Mouse (Mus musculus) midbrain, embryonic 15.5 days (tissue): Measurements from ENCODE around the gene Hunk. TPM values are rescaled to one million over a fixed set of nuclear protein-coding genes. Genes with fewer than 3 reads are reported as not detected.

Experiments
- ATAC-seq: fragments of 200-750 bp; cut with Nextera tagmentation; replicated peaks from 2 replicates; pipeline ENCODE4 v1.8.0; 2017; ENCODE audit warnings: moderate TSS enrichment
- H3K27ac ChIP-seq: fragments of 300-500 bp; sonication (generic); 2 replicates; pipeline ENCODE4 v1.5.1; 2015; ENCODE audit warnings: mild to moderate bottlenecking, inconsistent platforms
- H3K27me3 ChIP-seq: fragments of 300-500 bp; sonication (generic); replicated peaks from 2 replicates; pipeline ENCODE4 v1.6.1; 2015; ENCODE audit warnings: inconsistent platforms
- H3K36me3 ChIP-seq: fragments of 300-500 bp; sonication (generic); replicated peaks from 2 replicates; pipeline ENCODE4 v1.6.1; 2015; ENCODE audit warnings: inconsistent platforms
- H3K4me1 ChIP-seq: fragments of 300-500 bp; sonication (generic); 2 replicates; pipeline ENCODE4 v1.6.1; 2015; ENCODE audit warnings: inconsistent platforms
- H3K4me2 ChIP-seq: fragments of 300-500 bp; sonication (generic); 2 replicates; pipeline ENCODE4 v1.6.1; 2015; ENCODE audit warnings: inconsistent platforms, mild to moderate bottlenecking, moderate library complexity
- H3K4me3 ChIP-seq: fragments of 300-500 bp; sonication (generic); 2 replicates; pipeline ENCODE4 v1.5.1; 2015; ENCODE audit warnings: mild to moderate bottlenecking, inconsistent platforms
- H3K9ac ChIP-seq: fragments of 300-500 bp; sonication (generic); 2 replicates; pipeline ENCODE4 v1.6.1; 2015; ENCODE audit warnings: mild to moderate bottlenecking, inconsistent platforms
- H3K9me3 ChIP-seq: fragments of 300-500 bp; sonication (generic); 2 replicates; pipeline ENCODE4 v1.6.1; 2016; ENCODE audit warnings: inconsistent platforms
- WGBS: fragments of 180-500 bp; shearing (Covaris S2); methylation state at CpG from one replicate; pipeline ENCODE4 v1.1.7; 2015; ENCODE audit warnings: mixed read lengths; 5-methylcytosine and 5-hydroxymethylcytosine counted together
- polyA plus RNA-seq: library from polyadenylated mRNA; unstranded; fragments of >200 nt; fragmentation: Nextera tagmentation; extraction: Ambion mirVana; gene quantifications from 2 replicates; pipeline ENCODE4 v1.2.1, GENCODE M21; 2015

Gene Hunk
- polyA plus RNA-seq, 1 experiment from 2014 or later, result 7.3 TPM

- H3K4me1 ChIP-seq, result peaks cover 14% of the 10 kb centered on the region
- H3K36me3 ChIP-seq, result peaks cover 14% of the 10 kb centered on the region
- H3K4me2 ChIP-seq, result no peak overlapping the region
- H3K9me3 ChIP-seq, result no peaks in the 10 kb centered on the region
- no peaks in the 10 kb centered on the region for H3K27me3 ChIP-seq
- 33% methylated on average over 5 of the region's 5 CpGs for WGBS
- no peak overlapping the region for H3K4me3 ChIP-seq
- ATAC-seq, result peak; percentile 59; the same call in 1 of the 2 replicates
- peak overlapping the region; percentile 42 for H3K27ac ChIP-seq
- H3K9ac ChIP-seq, result no peak overlapping the region
Measured at GRCm38 (mm10) chr16:90491898-90492499, 106.2 kb downstream of the Hunk start.

DNA sequence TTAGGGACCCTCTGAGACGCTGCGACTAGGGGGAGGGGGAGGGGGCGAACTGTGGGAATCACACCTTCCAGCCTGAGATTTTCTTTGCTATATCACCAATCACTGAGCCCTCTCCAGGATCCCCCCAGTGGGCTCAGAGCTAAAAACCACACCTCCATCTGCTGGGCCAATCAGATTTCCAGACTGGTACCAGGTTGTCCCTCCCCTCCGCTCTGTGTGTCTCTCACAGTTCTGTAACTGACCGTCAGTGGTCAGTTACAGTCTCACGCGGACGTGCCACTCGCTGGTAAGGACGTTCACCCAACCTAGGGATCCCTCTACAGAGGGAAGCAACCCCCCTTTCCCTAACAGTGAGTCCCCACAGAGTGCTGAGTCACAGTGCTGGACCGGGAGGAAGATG, 111.1 kb downstream of the Hunk start:
- Histone ChIP-seq H3K4me2 (no peak overlapping the region), H3K36me3 (0 out of 2 replicates have a peak, but pooled peaks cover 10% of the 10 kb centered on the region), H3K27ac (no peak overlapping the region), H3K27me3 (no peaks in the 10 kb centered on the region), H3K9ac (no peak overlapping the region), H3K4me1 (peaks cover 6% of the 10 kb centered on the region), H3K4me3 (no peak overlapping the region), H3K9me3 (no peaks in the 10 kb centered on the region)
- 0 out of 2 replicates have a peak, but pooled peaks have one; percentile 40 for ATAC-seq
- WGBS, result 35% methylated on average over 11 of the region's 11 CpGs

GRCm38 (mm10) chr16:90497749-90498464, 112.1 kb downstream of the Hunk start:
- Histone ChIP-seq H3K36me3 (0 out of 2 replicates have a peak, but pooled peaks cover 10% of the 10 kb centered on the region), H3K4me3 (no peak overlapping the region), H3K4me1 (no peaks in the 10 kb centered on the region), H3K27ac (no peak overlapping the region), H3K4me2 (no peak overlapping the region), H3K9me3 (no peaks in the 10 kb centered on the region), H3K9ac (no peak overlapping the region), H3K27me3 (no peaks in the 10 kb centered on the region)
- no peak for ATAC-seq
- 83% methylated on average over 16 of the region's 16 CpGs for WGBS

DNA sequence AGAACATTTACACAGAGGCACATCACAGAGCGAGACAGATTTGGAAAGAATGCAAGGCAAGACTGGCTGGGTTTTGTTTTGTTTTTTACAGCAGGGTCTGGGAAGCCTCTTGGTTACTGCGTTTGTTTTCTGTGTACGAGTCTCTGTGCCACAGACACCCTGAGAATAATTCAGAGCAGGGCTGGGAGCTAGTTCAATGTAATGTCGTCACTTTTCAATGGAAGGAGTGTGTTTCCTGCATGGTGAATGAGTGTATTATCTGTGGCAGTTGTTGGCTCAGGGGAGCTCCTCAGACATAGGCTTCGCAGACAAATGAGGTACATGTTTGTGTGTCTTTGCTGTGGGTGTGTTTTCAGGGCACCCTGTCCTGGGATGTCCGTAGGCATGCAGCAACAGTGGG, 115.0 kb downstream of the Hunk start:
- H3K9me3 ChIP-seq, result no peaks in the 10 kb centered on the region
- WGBS, result 58% methylated on average over 6 of the region's 6 CpGs
- no peaks in the 10 kb centered on the region for H3K4me1 ChIP-seq
- 0 out of 2 replicates have a peak, but pooled peaks cover 10% of the 10 kb centered on the region for H3K36me3 ChIP-seq
- no peak overlapping the region for H3K9ac ChIP-seq
- H3K27ac ChIP-seq, result peak overlapping the region; percentile 44; the same call in 1 of the 2 replicates
- peak; percentile 43; the same call in 1 of the 2 replicates for ATAC-seq
- no peak overlapping the region for H3K4me3 ChIP-seq
- no peaks in the 10 kb centered on the region for H3K27me3 ChIP-seq
- no peak overlapping the region for H3K4me2 ChIP-seq

- H3K4me2 ChIP-seq, result no peak overlapping the region
- 71% methylated on average over 10 of the region's 10 CpGs for WGBS
- no peak for ATAC-seq
Measured at GRCm38 (mm10) chr16:90505252-90505651, 119.4 kb downstream of the Hunk start.

GRCm38 (mm10) chr16:90505680-90506079, 119.9 kb downstream of the Hunk start:
- Histone ChIP-seq H3K9ac (no peak overlapping the region), H3K9me3 (no peaks in the 10 kb centered on the region), H3K27ac (no peak overlapping the region), H3K4me3 (no peak overlapping the region), H3K36me3 (no peaks in the 10 kb centered on the region), H3K27me3 (no peaks in the 10 kb centered on the region), H3K4me2 (no peak overlapping the region), H3K4me1 (no peaks in the 10 kb centered on the region)
- ATAC-seq, result no peak
- WGBS, result 94% methylated on average over 2 of the region's 2 CpGs

More at GRCm38 (mm10) chr16:90505252-90505651, 119.4 kb downstream of the Hunk start:
- Histone ChIP-seq H3K4me1 (no peaks in the 10 kb centered on the region), H3K4me3 (no peak overlapping the region), H3K27me3 (no peaks in the 10 kb centered on the region), H3K36me3 (no peaks in the 10 kb centered on the region), H3K9ac (no peak overlapping the region), H3K9me3 (no peaks in the 10 kb centered on the region), H3K27ac (no peak overlapping the region)

- 94% methylated on average over 19 of the region's 19 CpGs for WGBS
- no peak overlapping the region for H3K4me2 ChIP-seq
- no peaks in the 10 kb centered on the region for H3K36me3 ChIP-seq
- no peaks in the 10 kb centered on the region for H3K4me1 ChIP-seq
- ATAC-seq, result no peak
- no peaks in the 10 kb centered on the region for H3K9me3 ChIP-seq
- no peaks in the 10 kb centered on the region for H3K27me3 ChIP-seq
- no peak overlapping the region for H3K27ac ChIP-seq
- no peak overlapping the region for H3K4me3 ChIP-seq
- H3K9ac ChIP-seq, result no peak overlapping the region
Measured at GRCm38 (mm10) chr16:90511551-90512296, 125.9 kb downstream of the Hunk start.

DNA sequence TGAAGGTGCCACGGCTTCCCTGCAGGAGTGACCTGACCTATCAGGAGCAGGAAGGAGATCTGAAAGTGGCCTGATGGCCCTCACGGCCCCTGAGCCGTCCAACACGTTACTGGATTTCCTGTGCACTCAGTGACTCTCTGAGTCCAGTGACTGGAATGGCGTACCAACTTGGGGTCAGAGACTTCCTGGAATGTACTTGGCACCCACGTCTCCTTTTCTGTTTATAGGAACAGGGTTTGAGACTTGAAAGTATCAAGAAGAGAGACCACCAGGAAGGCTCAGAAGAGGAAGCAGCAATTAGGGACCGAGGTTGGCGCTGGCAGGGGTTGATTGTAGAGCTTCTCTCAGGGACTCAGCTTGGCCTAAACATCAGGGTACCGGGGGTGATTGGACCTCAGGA, 131.2 kb downstream of the Hunk start:
- ATAC-seq, result no peak
- H3K4me1 ChIP-seq, result peaks cover 12% of the 10 kb centered on the region
- WGBS, result 77% methylated on average over 9 of the region's 9 CpGs
- no peaks in the 10 kb centered on the region for H3K27me3 ChIP-seq
- no peak overlapping the region for H3K4me2 ChIP-seq
- H3K9ac ChIP-seq, result no peak overlapping the region
- no peak overlapping the region for H3K27ac ChIP-seq
- no peak overlapping the region for H3K4me3 ChIP-seq
- no peaks in the 10 kb centered on the region for H3K36me3 ChIP-seq
- no peaks in the 10 kb centered on the region for H3K9me3 ChIP-seq

- no peak overlapping the region for H3K27ac ChIP-seq
Measured at GRCm38 (mm10) chr16:90518232-90518631, 132.4 kb downstream of the Hunk start.

DNA sequence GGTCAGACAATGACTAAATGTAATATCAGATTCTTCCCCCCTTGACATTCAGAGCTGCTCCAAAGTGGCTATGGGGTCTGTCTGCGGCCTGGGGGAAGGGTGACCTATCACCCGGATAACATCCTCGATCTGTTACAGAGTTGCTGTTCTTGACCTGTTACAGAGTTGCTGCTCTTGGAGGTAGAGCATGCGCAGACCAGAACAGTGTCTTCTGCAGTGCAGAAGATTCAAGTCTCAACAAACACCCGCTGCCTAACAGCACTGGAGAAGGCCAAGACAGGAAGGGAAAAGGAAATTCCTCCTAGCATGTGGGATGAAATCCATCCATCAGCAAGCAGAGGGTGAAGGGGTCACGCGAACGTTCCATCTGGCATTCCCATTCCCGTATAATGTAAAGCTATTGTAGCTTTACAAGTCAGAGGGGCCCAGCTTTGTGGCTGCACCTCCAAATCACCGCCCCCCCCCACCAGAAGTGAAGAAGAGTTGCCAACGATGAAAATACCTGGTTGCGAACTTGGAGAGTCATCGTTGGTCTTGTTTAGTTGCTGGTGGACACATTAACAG, 133.0 kb downstream of the Hunk start:
- no peak overlapping the region for H3K4me3 ChIP-seq
- no peaks in the 10 kb centered on the region for H3K36me3 ChIP-seq
- no peaks in the 10 kb centered on the region for H3K9me3 ChIP-seq
- no peak overlapping the region for H3K9ac ChIP-seq
- no peak overlapping the region for H3K27ac ChIP-seq
- no peaks in the 10 kb centered on the region for H3K27me3 ChIP-seq
- no peak overlapping the region for H3K4me2 ChIP-seq
- H3K4me1 ChIP-seq, result peaks cover 18% of the 10 kb centered on the region
- no peak for ATAC-seq
- WGBS, result 91% methylated on average over 13 of the region's 13 CpGs

More at GRCm38 (mm10) chr16:90518232-90518631, 132.4 kb downstream of the Hunk start:
- peaks cover 18% of the 10 kb centered on the region for H3K4me1 ChIP-seq
- H3K27me3 ChIP-seq, result no peaks in the 10 kb centered on the region
- ATAC-seq, result peak; percentile 35; the same call in 1 of the 2 replicates
- no peaks in the 10 kb centered on the region for H3K9me3 ChIP-seq
- H3K9ac ChIP-seq, result no peak overlapping the region
- no peak overlapping the region for H3K4me2 ChIP-seq
- no peak overlapping the region for H3K4me3 ChIP-seq
- 67% methylated on average over 8 of the region's 8 CpGs for WGBS
- no peaks in the 10 kb centered on the region for H3K36me3 ChIP-seq

DNA sequence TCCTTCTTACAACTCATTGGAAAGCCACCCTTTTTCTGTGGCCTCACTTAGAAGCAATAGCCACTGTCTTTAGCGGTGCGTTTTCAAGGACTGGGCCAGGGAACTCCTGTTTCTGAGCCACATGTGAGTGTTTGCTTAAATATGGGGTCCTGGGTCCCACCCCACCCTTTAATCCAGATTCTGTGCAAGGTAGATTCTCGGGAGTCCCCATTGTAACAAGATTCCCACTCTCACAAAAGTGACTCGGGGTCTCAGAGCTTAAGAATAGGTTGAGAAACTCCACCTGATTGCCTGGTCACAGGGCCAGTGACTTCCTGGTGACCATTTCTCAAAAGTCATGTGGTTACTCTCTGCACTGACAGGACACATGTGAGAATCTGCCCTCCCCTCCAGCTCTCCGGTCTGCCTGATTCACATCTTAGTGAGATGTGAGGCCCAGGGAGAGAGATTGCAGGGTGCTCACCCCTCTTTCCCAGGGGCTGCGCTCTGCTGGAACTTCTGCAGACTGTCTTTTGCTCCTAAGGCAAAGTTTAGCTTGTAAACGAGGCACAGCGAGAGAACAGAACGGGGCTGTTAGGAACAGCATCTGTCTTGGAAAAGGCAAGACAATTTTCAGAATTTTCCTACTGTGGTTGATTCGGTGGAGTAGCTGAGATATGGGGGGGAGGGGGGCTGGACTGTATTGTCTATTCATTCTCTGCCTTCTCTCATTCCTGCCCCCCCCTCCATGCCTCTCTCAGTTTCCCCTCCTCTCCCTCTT, 135.6 kb downstream of the Hunk start:
- ATAC-seq, result peak; percentile 27
- Histone ChIP-seq H3K4me3 (no peak overlapping the region), H3K36me3 (no peaks in the 10 kb centered on the region), H3K9me3 (no peaks in the 10 kb centered on the region), H3K27ac (peak overlapping the region; percentile 81), H3K9ac (no peak overlapping the region), H3K4me1 (peaks cover 18% of the 10 kb centered on the region), H3K4me2 (no peak overlapping the region), H3K27me3 (no peaks in the 10 kb centered on the region)
- 12% methylated on average over 10 of the region's 10 CpGs for WGBS
